Mouse (Mus musculus) erythroblast, embryonic 14.5 days (primary cell): ENCODE measurements around the gene Zfp385c.

Source experiments
- GATA1 ChIP-seq: IDR thresholded peaks from 2 replicates; pipeline ENCODE4 v1.6.1; 2012; ENCODE audit warnings: low read length, inconsistent platforms, mixed read lengths
- TAL1 ChIP-seq: IDR thresholded peaks from 3 replicates; pipeline ENCODE4 v1.6.1; 2012; ENCODE audit warnings: low read length, inconsistent platforms, mixed read lengths

- TF ChIP-seq TAL1 (no peak), GATA1 (no peak)
These were observed 97.6 kb downstream of the Zfp385c start for GRCm38 (mm10) chr11:100594608-100595007.
